ENCODE assay signal across 1 mouse cellular context in the genomic region with DNA sequence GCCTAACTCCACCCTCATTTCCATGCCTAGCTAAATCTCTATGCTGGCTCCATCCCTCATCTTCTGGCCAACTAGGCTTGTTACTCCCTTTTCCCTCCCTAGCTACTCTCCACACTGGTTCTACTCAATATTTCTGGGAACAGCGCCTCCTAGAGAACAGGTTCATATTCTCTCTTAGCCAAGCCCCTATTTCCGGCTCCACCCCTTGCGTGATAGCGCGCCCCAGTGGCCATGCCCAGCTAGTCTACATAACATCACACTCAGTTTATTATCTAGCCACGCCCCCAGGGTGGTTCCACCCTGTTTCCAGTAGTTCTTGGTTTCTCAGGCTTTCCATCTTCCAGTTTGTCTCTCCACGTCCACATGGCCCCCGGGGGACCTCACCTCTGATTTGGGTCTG.
TF ChIP-seq lines count a peak whose summit lies in the region.

No protein-coding gene starts in this region.

TF ChIP-seq in ES-E14, 5 proteins besides CTCF, POLR2A, EP300 and RAD21:
- TF ChIP-seq ZC3H11A (IDR thresholded peaks at IDR 0.05; ENCODE audit: borderline replicate concordance, low read depth, low read length), result no peak
- no peak for TF ChIP-seq MAFK (IDR thresholded peaks at IDR 0.05; ENCODE audit: insufficient read depth, low read depth, low read length)
- TF ChIP-seq HCFC1 (IDR thresholded peaks at IDR 0.05; ENCODE audit: borderline replicate concordance, insufficient read depth, low read length), result peak; percentile 45; the same call in 1 of the 2 replicates
- TF ChIP-seq ZNF384 (IDR thresholded peaks at IDR 0.05; ENCODE audit: low read depth, low read length), result no peak
- TF ChIP-seq CHD2 (IDR thresholded peaks at IDR 0.05; ENCODE audit: low read depth, low read length), result no peak
